Mouse (Mus musculus) olfactory bulb, adult 2 months (tissue): ENCODE measurements around the gene Efna5.

ENCODE experiments used
- CTCF ChIP-seq: fragments of 200-500 bp; IDR thresholded peaks from 2 replicates; pipeline ENCODE4 v1.5.1; 2012; ENCODE audit warnings: low read depth, mild to moderate bottlenecking, low read length, moderate library complexity; ENCODE audit not compliant: insufficient read depth
- POLR2A ChIP-seq: fragments of 200-500 bp; IDR thresholded peaks from 2 replicates; pipeline ENCODE4 v1.6.1; 2012; ENCODE audit warnings: mild to moderate bottlenecking, low read depth, low read length, moderate library complexity; ENCODE audit not compliant: insufficient read depth

DNA sequence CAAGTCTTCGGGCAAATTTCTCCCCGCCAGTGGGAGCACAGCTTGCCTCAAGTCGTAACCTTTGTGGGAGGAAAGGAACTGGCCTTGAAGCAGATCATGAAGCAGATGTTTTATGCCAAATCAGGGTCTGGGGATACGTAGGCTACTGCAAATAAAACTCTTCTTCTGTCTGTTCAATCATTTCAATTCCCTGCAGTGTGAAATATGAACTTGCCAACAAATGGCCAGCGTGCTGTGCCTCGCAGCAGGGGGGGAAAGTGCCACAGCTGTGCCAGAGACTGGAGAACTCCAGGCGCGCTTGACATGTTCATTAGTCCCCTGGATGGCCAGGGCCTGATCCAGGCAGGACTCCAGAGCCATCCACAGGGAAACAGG is 255.5 kb downstream of the Efna5 start:
- TF ChIP-seq POLR2A (no peak), CTCF (no peak)
